Mouse (Mus musculus) embryonic facial prominence, embryonic 13.5 days (tissue): ENCODE results near the gene Gjc2. TPM values are rescaled to one million over a fixed set of nuclear protein-coding genes. Genes with fewer than 3 reads are reported as not detected.

Experiments
- ATAC-seq: fragments of 200-750 bp; cut with Nextera tagmentation; 2 replicates; pipeline ENCODE4 v1.8.0; 2017; ENCODE audit warnings: low read depth; ENCODE audit not compliant: insufficient number of reproducible peaks, insufficient read depth, low FRiP score, low TSS enrichment
- H3K27ac ChIP-seq: fragments of 300-500 bp; sonication (generic); 2 replicates; pipeline ENCODE4 v1.5.1; 2015; ENCODE audit warnings: moderate library complexity, mild to moderate bottlenecking, inconsistent platforms
- H3K27me3 ChIP-seq: fragments of 300-500 bp; sonication (generic); 2 replicates; pipeline ENCODE4 v1.6.1; 2015; ENCODE audit warnings: mild to moderate bottlenecking, inconsistent platforms
- H3K36me3 ChIP-seq: fragments of 300-500 bp; sonication (generic); 2 replicates; pipeline ENCODE4 v1.6.1; 2015; ENCODE audit warnings: mild to moderate bottlenecking, inconsistent platforms
- H3K4me1 ChIP-seq: fragments of 300-500 bp; sonication (generic); 2 replicates; pipeline ENCODE4 v1.6.1; 2015; ENCODE audit warnings: inconsistent platforms
- H3K4me2 ChIP-seq: fragments of 300-500 bp; sonication (generic); 2 replicates; pipeline ENCODE4 v1.6.1; 2015; ENCODE audit warnings: moderate library complexity, mild to moderate bottlenecking, inconsistent platforms
- H3K4me3 ChIP-seq: fragments of 300-500 bp; sonication (generic); 2 replicates; pipeline ENCODE4 v1.5.1; 2015; ENCODE audit warnings: mild to moderate bottlenecking, inconsistent platforms
- H3K9ac ChIP-seq: fragments of 300-500 bp; sonication (generic); 2 replicates; pipeline ENCODE4 v1.6.1; 2015; ENCODE audit warnings: mild to moderate bottlenecking, inconsistent platforms
- H3K9me3 ChIP-seq: fragments of 300-500 bp; sonication (generic); 2 replicates; pipeline ENCODE4 v1.6.1; 2016; ENCODE audit warnings: inconsistent platforms
- WGBS: fragments of 180-500 bp; shearing (Covaris S2); methylation state at CpG from one replicate; pipeline ENCODE4 v1.1.7; 2015; ENCODE audit warnings: mixed read lengths; 5-methylcytosine and 5-hydroxymethylcytosine counted together
- polyA plus RNA-seq: library from polyadenylated mRNA; unstranded; fragments of >200 nt; fragmentation: Nextera tagmentation; extraction: Ambion mirVana; gene quantifications from 2 replicates; pipeline ENCODE4 v1.2.1, GENCODE M21; 2015

Gjc2 gene
- 0.21 and 0.28 TPM in 2 replicates for polyA plus RNA-seq

DNA sequence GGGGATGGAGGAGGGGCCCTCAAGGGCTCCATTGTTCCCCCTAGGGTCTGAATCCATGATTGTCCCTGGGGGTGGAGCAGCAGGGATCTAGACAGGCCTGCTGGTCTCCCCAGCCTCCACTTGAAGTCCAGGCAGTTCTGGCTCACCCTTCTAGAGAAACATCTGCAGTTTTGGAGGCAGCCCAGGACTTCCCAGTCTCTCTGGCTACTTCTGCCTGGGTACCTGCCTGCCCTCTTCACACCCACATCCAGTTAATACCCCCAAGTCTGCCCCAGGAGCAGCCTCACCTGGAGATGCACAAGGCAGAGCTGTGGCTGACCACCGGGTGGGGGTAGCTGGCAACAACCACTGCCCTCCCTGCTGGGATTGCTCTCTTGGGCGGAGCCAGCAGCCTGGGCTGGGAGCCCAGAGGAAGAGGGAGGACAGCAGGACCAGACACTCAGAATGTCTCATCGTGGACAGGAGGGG, at the start of gene Gjc2:
TSS of gene Gjc2 (minus strand) at position 350 of the 468 bp plus-strand sequence.
- Histone ChIP-seq H3K36me3 (peaks cover 48% of the 10 kb centered on the region), H3K9me3 (no peaks in the 10 kb centered on the region), H3K9ac (no peak within 1 kb of the TSS), H3K4me3 (no peak within 1 kb of the TSS), H3K27ac (no peak within 1 kb of the TSS), H3K4me2 (no peak within 1 kb of the TSS), H3K4me1 (no peaks in the 10 kb centered on the region), H3K27me3 (peaks cover 25% of the 10 kb centered on the region)
- ATAC-seq: no peak
- 46% methylated on average over 3 of the region's 3 CpGs for WGBS

DNA sequence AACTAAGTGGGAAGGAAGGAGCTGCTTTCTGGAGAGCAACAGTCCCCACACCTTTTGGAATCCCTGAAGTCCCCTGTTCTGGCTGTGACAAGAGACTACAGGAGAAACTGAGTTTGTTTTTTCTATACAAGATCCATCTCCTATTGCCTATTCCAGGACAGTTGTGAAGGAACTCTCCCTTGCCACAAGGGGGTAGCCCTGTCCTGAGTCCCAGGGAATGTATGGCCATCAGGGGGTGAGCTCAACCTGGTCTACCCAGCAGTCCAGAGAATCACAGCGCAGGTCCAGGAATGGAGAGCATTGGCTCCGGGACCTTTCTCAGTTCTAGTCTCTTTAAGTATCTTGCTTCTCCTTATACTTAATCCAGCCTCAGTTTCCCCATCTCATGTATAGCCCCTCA, 49.8 kb upstream of the Gjc2 start:
- H3K4me1 ChIP-seq: peaks cover 8% of the 10 kb centered on the region
- H3K4me3 ChIP-seq: no peak overlapping the region
- H3K27ac ChIP-seq: no peak overlapping the region
- no peak overlapping the region for H3K9ac ChIP-seq
- WGBS: 51% methylated on average over 2 of the region's 2 CpGs
- H3K4me2 ChIP-seq: no peak overlapping the region
- H3K27me3 ChIP-seq: no peaks in the 10 kb centered on the region; the same call in 1 of the 2 replicates
- no peaks in the 10 kb centered on the region for H3K36me3 ChIP-seq
- ATAC-seq: no peak
- no peaks in the 10 kb centered on the region for H3K9me3 ChIP-seq

- ATAC-seq: no peak
- 10% methylated on average over 7 of the region's 7 CpGs for WGBS
- H3K4me2 ChIP-seq: 0 out of 2 replicates have a peak overlapping the region, but pooled peaks have one; percentile 16
- H3K27ac ChIP-seq: no peak overlapping the region
- peaks cover 25% of the 10 kb centered on the region for H3K4me1 ChIP-seq
- no peak overlapping the region for H3K4me3 ChIP-seq
- H3K9ac ChIP-seq: no peak overlapping the region
- no peaks in the 10 kb centered on the region for H3K36me3 ChIP-seq
- H3K9me3 ChIP-seq: no peaks in the 10 kb centered on the region
- H3K27me3 ChIP-seq: no peaks in the 10 kb centered on the region; the same call in 1 of the 2 replicates
These were observed 47.2 kb upstream of the Gjc2 start for GRCm38 (mm10) chr11:59230144-59230760.

DNA sequence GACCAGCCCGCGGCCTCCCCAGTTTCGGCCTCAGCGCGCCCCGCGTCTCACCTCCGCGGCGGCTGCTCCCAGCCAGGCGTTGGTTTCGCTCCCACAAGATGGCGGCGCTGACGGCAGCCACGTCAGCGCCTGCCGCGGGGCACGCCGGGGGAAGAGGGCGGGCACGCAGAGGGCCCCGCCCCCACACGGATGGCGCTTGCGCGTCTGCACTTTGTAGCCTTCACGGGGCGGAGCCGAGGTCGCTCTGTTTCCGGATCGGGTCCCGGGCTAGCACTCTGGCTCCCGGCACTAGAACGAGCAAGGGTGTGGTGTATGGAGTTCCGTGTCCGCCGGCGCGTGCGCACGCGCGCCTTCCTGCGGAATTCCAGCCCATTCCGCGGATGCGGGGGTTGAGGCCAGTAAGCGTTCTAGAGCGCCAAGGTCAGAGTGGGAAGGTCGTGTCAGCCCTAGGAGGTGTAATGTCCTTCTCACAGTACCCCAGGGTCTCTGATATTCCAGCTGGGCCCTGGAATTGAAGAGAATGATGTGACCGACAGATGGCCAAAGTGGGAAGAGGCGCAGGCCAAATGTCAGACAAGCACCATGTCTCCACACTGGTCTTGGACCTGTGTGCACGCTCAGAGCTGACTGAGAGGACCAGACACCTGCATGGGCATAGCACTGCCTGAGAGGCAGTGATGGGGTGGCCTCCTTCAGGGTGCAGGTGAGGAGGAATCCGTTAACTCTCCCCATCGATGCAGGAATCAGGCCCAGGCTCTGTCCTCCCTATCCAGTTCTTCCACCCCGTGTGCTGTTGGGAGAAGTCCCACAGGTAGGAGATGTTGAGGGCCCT, 45.3 kb upstream of the Gjc2 start, which contains the start of gene Arf1:
TSS of gene Arf1 (minus strand) at position 149 of the 832 bp plus-strand sequence.
- Histone ChIP-seq H3K27ac (peak within 1 kb of the TSS; percentile 95), H3K27me3 (no peaks in the 10 kb centered on the region; the same call in 1 of the 2 replicates), H3K4me1 (peaks cover 42% of the 10 kb centered on the region), H3K36me3 (peaks cover 6% of the 10 kb centered on the region), H3K9ac (peak within 1 kb of the TSS; percentile 98), H3K9me3 (no peaks in the 10 kb centered on the region), H3K4me2 (peak within 1 kb of the TSS; percentile 92), H3K4me3 (peak within 1 kb of the TSS; percentile 81)
- 5% methylated on average over 53 of the region's 59 CpGs for WGBS
- peak; percentile 91 for ATAC-seq

DNA sequence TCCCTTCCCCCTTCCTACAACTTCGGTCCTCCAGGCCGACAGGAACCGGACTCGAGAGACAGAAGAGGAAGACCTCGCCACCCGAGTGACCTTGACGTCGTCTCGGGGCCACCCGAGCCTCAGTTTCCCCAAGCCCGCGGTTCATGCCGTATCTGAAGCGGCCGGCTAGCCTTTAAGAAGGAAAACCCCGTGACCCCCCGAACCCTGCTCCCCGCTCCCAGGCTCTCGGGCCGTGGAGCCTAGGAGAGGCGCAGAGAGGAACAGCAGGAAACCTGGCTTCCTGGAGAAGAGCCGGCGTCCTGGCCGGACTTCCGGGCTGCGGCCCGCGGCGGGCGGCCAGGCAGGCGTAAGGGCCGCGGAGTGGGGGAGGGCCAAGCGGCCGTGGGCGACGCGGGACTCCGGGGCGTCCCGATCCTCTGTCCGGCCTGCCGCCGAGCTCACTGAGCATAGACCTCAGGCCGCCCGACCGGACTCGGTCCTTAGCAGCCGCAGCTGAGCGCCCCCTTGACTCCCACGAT, 44.6 kb upstream of the Gjc2 start:
- no peaks in the 10 kb centered on the region for H3K27me3 ChIP-seq
- ATAC-seq: peak; percentile 52
- H3K4me1 ChIP-seq: peaks cover 48% of the 10 kb centered on the region
- H3K9me3 ChIP-seq: no peaks in the 10 kb centered on the region
- peak overlapping the region; percentile 92 for H3K4me2 ChIP-seq
- peak overlapping the region; percentile 81 for H3K4me3 ChIP-seq
- peaks cover 8% of the 10 kb centered on the region for H3K36me3 ChIP-seq
- H3K27ac ChIP-seq: peak overlapping the region; percentile 95
- peak overlapping the region; percentile 98 for H3K9ac ChIP-seq
- WGBS: under 1% methylated on average over 50 of the region's 51 CpGs

DNA sequence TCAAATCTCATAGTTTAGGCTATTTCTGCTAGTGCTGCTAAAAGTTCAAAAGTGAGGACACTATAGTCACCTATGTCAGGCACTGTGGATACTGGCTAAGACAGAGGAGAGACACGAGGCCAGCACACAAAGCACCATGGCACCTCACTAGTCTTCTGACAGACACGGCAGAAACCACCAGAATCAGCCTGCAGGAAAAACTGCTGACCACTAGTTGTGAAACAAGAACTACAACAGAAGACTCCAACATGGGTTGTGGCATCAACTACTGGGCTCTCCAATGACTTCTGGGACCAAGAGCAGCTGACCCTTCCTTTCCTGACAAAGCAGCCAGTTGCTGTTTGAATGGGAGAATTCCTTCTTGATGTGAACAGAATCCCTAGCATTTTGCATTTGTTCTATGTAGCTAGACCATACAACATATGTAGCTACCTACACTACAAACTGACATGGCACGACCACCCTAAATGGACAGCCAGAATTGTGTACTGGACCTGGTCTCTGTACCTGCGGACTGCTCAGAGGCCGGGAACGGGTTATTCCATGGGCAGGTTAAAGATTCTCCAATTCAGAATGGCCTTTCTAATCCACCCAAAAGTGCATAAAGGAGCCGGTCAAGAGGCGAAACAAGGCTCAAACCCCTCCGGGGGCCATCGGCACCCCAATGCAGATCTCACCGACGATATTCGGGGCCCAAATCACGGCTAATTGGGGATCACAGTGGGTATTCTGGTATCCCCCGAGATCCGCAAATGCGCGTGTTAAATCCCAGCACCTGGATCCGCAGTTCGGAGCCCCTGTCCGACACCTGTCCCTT, 44.0 kb upstream of the Gjc2 start:
- Histone ChIP-seq H3K36me3 (peaks cover 8% of the 10 kb centered on the region), H3K27me3 (no peaks in the 10 kb centered on the region), H3K9me3 (no peaks in the 10 kb centered on the region), H3K4me3 (peak overlapping the region; percentile 81), H3K4me2 (peak overlapping the region; percentile 92), H3K9ac (peak overlapping the region; percentile 98), H3K4me1 (peaks cover 53% of the 10 kb centered on the region), H3K27ac (peak overlapping the region; percentile 95)
- 4% methylated on average over 21 of the region's 21 CpGs for WGBS
- no peak for ATAC-seq

- Histone ChIP-seq H3K4me2 (peak overlapping the region; percentile 92), H3K4me1 (peaks cover 56% of the 10 kb centered on the region), H3K36me3 (peaks cover 8% of the 10 kb centered on the region), H3K27me3 (no peaks in the 10 kb centered on the region), H3K9me3 (no peaks in the 10 kb centered on the region), H3K9ac (peak overlapping the region; percentile 98), H3K27ac (peak overlapping the region; percentile 95; the same call in 1 of the 2 replicates), H3K4me3 (peak overlapping the region; percentile 81)
- ATAC-seq: no peak
- WGBS: 50% methylated on average over 3 of the region's 3 CpGs
These were observed 43.2 kb upstream of the Gjc2 start for GRCm38 (mm10) chr11:59226251-59226650.

GRCm38 (mm10) chr11:59225167-59225566, 42.2 kb upstream of the Gjc2 start:
- Histone ChIP-seq H3K9me3 (no peaks in the 10 kb centered on the region), H3K9ac (no peak overlapping the region; the same call in 1 of the 2 replicates), H3K36me3 (peaks cover 15% of the 10 kb centered on the region), H3K4me2 (peak overlapping the region; percentile 92), H3K27ac (no peak overlapping the region), H3K4me3 (peak overlapping the region; percentile 81), H3K4me1 (peaks cover 66% of the 10 kb centered on the region), H3K27me3 (no peaks in the 10 kb centered on the region)
- 76% methylated on average over 2 of the region's 2 CpGs for WGBS
- ATAC-seq: no peak

DNA sequence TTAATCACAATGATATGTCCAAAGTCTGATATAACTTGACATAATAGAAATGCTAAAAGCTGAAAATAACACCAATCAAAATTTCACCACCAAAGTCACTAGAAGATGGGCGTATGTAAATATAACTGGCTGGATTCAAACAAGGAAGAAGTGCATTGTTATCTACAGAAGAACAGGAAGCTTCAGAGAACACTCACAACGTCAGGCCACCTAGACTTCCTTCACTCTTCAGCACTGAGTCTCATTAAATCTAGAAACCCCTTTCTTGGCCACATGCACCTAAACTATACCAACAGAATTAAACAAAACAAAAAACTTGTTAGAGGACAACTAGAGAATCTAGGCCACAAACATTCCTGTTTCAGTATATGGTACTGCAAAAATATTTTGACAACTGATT, 41.5 kb upstream of the Gjc2 start:
- Histone ChIP-seq H3K4me2 (0 out of 2 replicates have a peak overlapping the region, but pooled peaks have one; percentile 92), H3K4me1 (peaks cover 66% of the 10 kb centered on the region), H3K27me3 (no peaks in the 10 kb centered on the region), H3K36me3 (peaks cover 20% of the 10 kb centered on the region), H3K4me3 (no peak overlapping the region), H3K27ac (no peak overlapping the region), H3K9ac (no peak overlapping the region), H3K9me3 (no peaks in the 10 kb centered on the region)
- 75% methylated on average over 2 of the region's 2 CpGs for WGBS
- ATAC-seq: no peak

- peak overlapping the region; percentile 2; the same call in 1 of the 2 replicates for H3K4me2 ChIP-seq
- H3K27ac ChIP-seq: no peak overlapping the region
- no peak overlapping the region for H3K4me3 ChIP-seq
- H3K27me3 ChIP-seq: no peaks in the 10 kb centered on the region
- WGBS: 88% methylated on average over 3 of the region's 3 CpGs
- ATAC-seq: no peak
- H3K9me3 ChIP-seq: no peaks in the 10 kb centered on the region
- H3K4me1 ChIP-seq: peaks cover 66% of the 10 kb centered on the region
- H3K9ac ChIP-seq: no peak overlapping the region
- H3K36me3 ChIP-seq: peaks cover 25% of the 10 kb centered on the region
These were observed 41.0 kb upstream of the Gjc2 start for GRCm38 (mm10) chr11:59224025-59224424.

- Histone ChIP-seq H3K27ac (no peak overlapping the region), H3K9me3 (no peaks in the 10 kb centered on the region), H3K4me2 (no peak overlapping the region), H3K4me3 (no peak overlapping the region), H3K36me3 (peaks cover 38% of the 10 kb centered on the region), H3K9ac (no peak overlapping the region), H3K27me3 (no peaks in the 10 kb centered on the region), H3K4me1 (peaks cover 73% of the 10 kb centered on the region)
- WGBS: 85% methylated on average over 4 of the region's 4 CpGs
- no peak for ATAC-seq
These were observed 39.3 kb upstream of the Gjc2 start for GRCm38 (mm10) chr11:59222306-59222705.
